Mouse (Mus musculus): ENCODE data around the gene Lsamp. TPM values are rescaled to one million over a fixed set of nuclear protein-coding genes. Genes with fewer than 3 reads are reported as not detected.

The Lsamp gene
- total and polyA plus RNA-seq, 3 experiments = 0.97 to 2.3 (median 1.1) TPM

GRCm38 (mm10) chr16:41935701-41936100 lies 1951.5 kb downstream of the Lsamp start:
- 53% methylated on average over 2 of the region's 2 CpGs for WGBS
- intact Hi-C loops (cut with DNase I) = no loop called here
- TF ChIP-seq POLR2A (IDR thresholded peaks at IDR 0.05; ENCODE audit: insufficient read depth, low read depth, low read length) (no peak), CTCF (IDR thresholded peaks at IDR 0.05) (no peak), EP300 (IDR thresholded peaks at IDR 0.05; ENCODE audit: insufficient read depth, low read depth, low read length) (no peak)
- Histone ChIP-seq H3K9ac (ENCODE audit: low read depth, low read length) (no peak overlapping the region), H3K4me1 (ENCODE audit: control insufficient read depth, insufficient read depth, low read length) (no peaks in the 10 kb centered on the region), H3K27me3 (ENCODE audit: control insufficient read depth, insufficient read depth, low read length) (no peaks in the 10 kb centered on the region), H3K27ac (no peak overlapping the region), H3K36me3 (ENCODE audit: control insufficient read depth, insufficient read depth, low read length) (no peaks in the 10 kb centered on the region), H3K4me3 (no peak overlapping the region), H3K79me2 (replicated peaks; ENCODE audit: control insufficient read depth, insufficient read depth, low read length) (no peaks in the 10 kb centered on the region)
- no peak for DNase-seq

GRCm38 (mm10) chr16:41936908-41937595 lies 1952.9 kb downstream of the Lsamp start:
- Histone ChIP-seq H3K79me2 (replicated peaks; ENCODE audit: control insufficient read depth, insufficient read depth, low read length) (no peaks in the 10 kb centered on the region), H3K4me3 (no peak overlapping the region), H3K27ac (no peak overlapping the region), H3K36me3 (ENCODE audit: control insufficient read depth, insufficient read depth, low read length) (no peaks in the 10 kb centered on the region), H3K9ac (ENCODE audit: low read depth, low read length) (no peak overlapping the region), H3K4me1 (ENCODE audit: control insufficient read depth, insufficient read depth, low read length) (no peaks in the 10 kb centered on the region), H3K27me3 (ENCODE audit: control insufficient read depth, insufficient read depth, low read length) (no peaks in the 10 kb centered on the region)
- TF ChIP-seq POLR2A (IDR thresholded peaks at IDR 0.05; ENCODE audit: insufficient read depth, low read depth, low read length) = no peak
- WGBS = 74% methylated on average over 3 of the region's 3 CpGs
- intact Hi-C loops (cut with DNase I) = no loop called here
- DNase-seq = no peak

- Histone ChIP-seq H3K4me1 (ENCODE audit: control insufficient read depth, insufficient read depth, low read length) (no peaks in the 10 kb centered on the region), H3K36me3 (ENCODE audit: control insufficient read depth, insufficient read depth, low read length) (no peaks in the 10 kb centered on the region), H3K27ac (no peak overlapping the region), H3K9ac (ENCODE audit: low read depth, low read length) (no peak overlapping the region), H3K79me2 (replicated peaks; ENCODE audit: control insufficient read depth, insufficient read depth, low read length) (no peaks in the 10 kb centered on the region), H3K4me3 (no peak overlapping the region), H3K27me3 (ENCODE audit: control insufficient read depth, insufficient read depth, low read length) (no peaks in the 10 kb centered on the region)
- intact Hi-C loops (cut with DNase I) = no loop called here
- WGBS = 98% methylated on average over 1 of the region's 1 CpGs
- DNase-seq = no peak
- TF ChIP-seq POLR2A (IDR thresholded peaks at IDR 0.05; ENCODE audit: insufficient read depth, low read depth, low read length) (no peak), CTCF (IDR thresholded peaks at IDR 0.05) (no peak), EP300 (IDR thresholded peaks at IDR 0.05; ENCODE audit: insufficient read depth, low read depth, low read length) (no peak)
These were observed 1953.4 kb downstream of the Lsamp start for GRCm38 (mm10) chr16:41937596-41937990.

GRCm38 (mm10) chr16:41938258-41938657 lies 1954.1 kb downstream of the Lsamp start:
- Histone ChIP-seq H3K27me3 (ENCODE audit: control insufficient read depth, insufficient read depth, low read length) (no peaks in the 10 kb centered on the region), H3K4me3 (no peak overlapping the region), H3K79me2 (replicated peaks; ENCODE audit: control insufficient read depth, insufficient read depth, low read length) (no peaks in the 10 kb centered on the region), H3K4me1 (ENCODE audit: control insufficient read depth, insufficient read depth, low read length) (no peaks in the 10 kb centered on the region), H3K36me3 (ENCODE audit: control insufficient read depth, insufficient read depth, low read length) (no peaks in the 10 kb centered on the region), H3K9ac (ENCODE audit: low read depth, low read length) (no peak overlapping the region), H3K27ac (no peak overlapping the region)
- intact Hi-C loops (cut with DNase I) = no loop called here
- no peak for TF ChIP-seq POLR2A (IDR thresholded peaks at IDR 0.05; ENCODE audit: insufficient read depth, low read depth, low read length)
- no peak for TF ChIP-seq CTCF (IDR thresholded peaks at IDR 0.05)
- no peak for TF ChIP-seq EP300 (IDR thresholded peaks at IDR 0.05; ENCODE audit: insufficient read depth, low read depth, low read length)
- DNase-seq = no peak
- WGBS = 78% methylated on average over 5 of the region's 5 CpGs

GRCm38 (mm10) chr16:41941591-41942315 lies 1957.6 kb downstream of the Lsamp start:
- no peak for TF ChIP-seq CTCF (IDR thresholded peaks at IDR 0.05)
- no peak for TF ChIP-seq EP300 (IDR thresholded peaks at IDR 0.05; ENCODE audit: insufficient read depth, low read depth, low read length)
- H3K4me3 ChIP-seq = no peak overlapping the region
- no peaks in the 10 kb centered on the region for H3K27me3 ChIP-seq (ENCODE audit: control insufficient read depth, insufficient read depth, low read length)
- no peaks in the 10 kb centered on the region for H3K79me2 ChIP-seq (replicated peaks; ENCODE audit: control insufficient read depth, insufficient read depth, low read length)
- H3K4me1 ChIP-seq (ENCODE audit: control insufficient read depth, insufficient read depth, low read length) = no peaks in the 10 kb centered on the region
- intact Hi-C loops (cut with DNase I) = no loop called here
- no peak for DNase-seq
- H3K36me3 ChIP-seq (ENCODE audit: control insufficient read depth, insufficient read depth, low read length) = no peaks in the 10 kb centered on the region
- no peak overlapping the region for H3K27ac ChIP-seq
- 70% methylated on average over 7 of the region's 7 CpGs for WGBS
- H3K9ac ChIP-seq (ENCODE audit: low read depth, low read length) = no peak overlapping the region

GRCm38 (mm10) chr16:41957811-41958210 lies 1973.7 kb downstream of the Lsamp start:
- TF ChIP-seq POLR2A (IDR thresholded peaks at IDR 0.05; ENCODE audit: insufficient read depth, low read depth, low read length) = no peak
- no peak for TF ChIP-seq CTCF (IDR thresholded peaks at IDR 0.05)
- no peak for TF ChIP-seq EP300 (IDR thresholded peaks at IDR 0.05; ENCODE audit: insufficient read depth, low read depth, low read length)
- 38% methylated on average over 3 of the region's 3 CpGs for WGBS
- intact Hi-C loops (cut with DNase I) = no loop called here

More at GRCm38 (mm10) chr16:41957811-41958210, 1973.7 kb downstream of the Lsamp start:
- no peak for DNase-seq
- no peaks in the 10 kb centered on the region for H3K4me1 ChIP-seq (ENCODE audit: control insufficient read depth, insufficient read depth, low read length)
- no peak overlapping the region for H3K9ac ChIP-seq (ENCODE audit: low read depth, low read length)
- H3K27ac ChIP-seq = no peak overlapping the region
- no peak overlapping the region for H3K4me3 ChIP-seq
- no peaks in the 10 kb centered on the region for H3K79me2 ChIP-seq (replicated peaks; ENCODE audit: control insufficient read depth, insufficient read depth, low read length)
- H3K27me3 ChIP-seq (ENCODE audit: control insufficient read depth, insufficient read depth, low read length) = no peaks in the 10 kb centered on the region
- H3K36me3 ChIP-seq (ENCODE audit: control insufficient read depth, insufficient read depth, low read length) = no peaks in the 10 kb centered on the region
